Mouse (Mus musculus): ENCODE data around the gene Pnmal1. TPM values are rescaled to one million over a fixed set of nuclear protein-coding genes. Genes with fewer than 3 reads are reported as not detected.
"Not testable (repeated sequence)": the region's sequence is repeated elsewhere in the genome, so short reads cannot be mapped to it uniquely, and the experiment has no call there.

Pnmal1 gene
- polyA plus RNA-seq, 1 experiment from 2014 or later: 23.7 TPM

DNA sequence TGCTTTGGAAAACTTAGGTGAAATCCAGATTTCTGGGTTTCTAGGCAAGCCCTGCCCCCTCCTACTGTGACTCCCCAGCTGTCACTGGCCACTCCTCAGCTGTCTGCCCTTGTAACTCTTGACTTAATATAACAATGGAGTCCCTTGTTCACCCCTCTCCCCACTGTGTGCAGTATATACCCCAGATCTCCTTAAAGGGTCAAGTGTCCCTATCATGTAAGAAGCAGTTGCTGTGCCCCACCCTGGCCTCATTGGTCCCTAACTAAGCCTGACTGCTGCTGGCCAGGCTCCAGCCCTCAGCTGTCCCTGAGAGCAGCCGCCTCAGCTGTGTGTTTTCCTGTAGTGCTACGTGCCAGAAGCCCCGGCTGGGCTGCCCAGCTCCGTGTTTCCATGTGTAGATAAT lies 11.5 kb upstream of the Pnmal1 start:
- Histone ChIP-seq H3K4me2 (peak overlapping the region; percentile 62), H3K9ac (ENCODE audit: low read length) (peak overlapping the region; percentile 36; the same call in 1 of the 2 replicates), H3K9me3 (ENCODE audit: control insufficient read depth, low read length) (no peaks in the 10 kb centered on the region), H3K27ac (ENCODE audit: low read depth, low read length) (no peak overlapping the region), H3K27me3 (ENCODE audit: control insufficient read depth, insufficient read depth, low read length) (peaks cover 56% of the 10 kb centered on the region), H3K4me1 (ENCODE audit: control insufficient read depth, insufficient read depth, low read length) (peaks cover 38% of the 10 kb centered on the region), H3K36me3 (ENCODE audit: control insufficient read depth, insufficient read depth, low read length) (no peaks in the 10 kb centered on the region), H3K4me3 (ENCODE audit: low read depth, low read length) (peak overlapping the region; percentile 39)
- DNase-seq (ENCODE audit: low spot score, missing footprints) (peak; percentile 88), ATAC-seq (ENCODE audit: low FRiP score) (no peak)
- WGBS: 7% methylated on average over 4 of the region's 4 CpGs

DNA sequence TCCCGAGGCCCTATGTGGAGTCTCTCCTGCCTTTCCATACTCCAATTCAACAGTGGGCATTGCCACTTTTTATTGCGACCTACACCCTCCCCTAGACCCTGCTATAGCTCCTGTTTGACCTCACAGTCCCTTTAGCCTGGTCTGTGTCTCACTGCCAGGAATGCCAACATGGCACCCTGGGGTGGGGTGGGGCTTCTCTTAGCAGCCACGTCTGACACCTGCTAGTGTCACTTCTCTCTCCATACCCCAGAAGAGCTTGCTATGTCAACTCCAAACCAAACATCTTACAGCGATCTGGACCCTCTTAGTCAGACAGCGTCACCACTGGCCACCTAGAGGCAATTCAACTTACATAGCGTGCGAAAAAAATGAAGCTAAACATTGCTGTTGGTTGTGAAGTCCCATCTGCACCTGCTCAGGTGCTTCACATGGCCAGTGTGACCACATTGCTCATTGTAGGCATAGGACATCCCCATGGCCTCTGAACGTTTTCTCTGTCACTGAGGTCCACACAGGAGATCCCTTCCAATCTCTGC lies 10.5 kb upstream of the Pnmal1 start:
- DNase-seq (ENCODE audit: low spot score, missing footprints): no peak
- no peak for ATAC-seq (ENCODE audit: low FRiP score)
- WGBS: 46% methylated on average over 8 of the region's 8 CpGs
- Histone ChIP-seq H3K4me2 (no peak overlapping the region), H3K4me1 (ENCODE audit: control insufficient read depth, insufficient read depth, low read length) (peaks cover 34% of the 10 kb centered on the region), H3K36me3 (ENCODE audit: control insufficient read depth, insufficient read depth, low read length) (no peaks in the 10 kb centered on the region), H3K9ac (ENCODE audit: low read length) (no peak overlapping the region), H3K9me3 (ENCODE audit: control insufficient read depth, low read length) (no peaks in the 10 kb centered on the region), H3K27me3 (ENCODE audit: control insufficient read depth, insufficient read depth, low read length) (peaks cover 56% of the 10 kb centered on the region), H3K27ac (ENCODE audit: low read depth, low read length) (no peak overlapping the region), H3K4me3 (ENCODE audit: low read depth, low read length) (no peak overlapping the region)

GRCm38 (mm10) chr7:16949908-16950841 lies 9.3 kb upstream of the Pnmal1 start:
- DNase-seq (ENCODE audit: low spot score, missing footprints) (peak; percentile 99), ATAC-seq (ENCODE audit: low FRiP score) (peak; percentile 56)
- H3K27ac ChIP-seq (ENCODE audit: low read depth, low read length): no peak overlapping the region
- H3K4me2 ChIP-seq: peak overlapping the region; percentile 55
- peaks cover 52% of the 10 kb centered on the region for H3K27me3 ChIP-seq (ENCODE audit: control insufficient read depth, insufficient read depth, low read length)
- H3K9ac ChIP-seq (ENCODE audit: low read length): peak overlapping the region; percentile 48
- H3K4me3 ChIP-seq (ENCODE audit: low read depth, low read length): peak overlapping the region; percentile 27
- H3K9me3 ChIP-seq (ENCODE audit: control insufficient read depth, low read length): no peaks in the 10 kb centered on the region
- no peaks in the 10 kb centered on the region for H3K36me3 ChIP-seq (ENCODE audit: control insufficient read depth, insufficient read depth, low read length)
- 13% methylated on average over 29 of the region's 29 CpGs for WGBS
- H3K4me1 ChIP-seq (ENCODE audit: control insufficient read depth, insufficient read depth, low read length): peaks cover 29% of the 10 kb centered on the region

GRCm38 (mm10) chr7:16950861-16951635 lies 8.4 kb upstream of the Pnmal1 start:
- Histone ChIP-seq H3K9ac (ENCODE audit: low read length) (no peak overlapping the region), H3K4me1 (ENCODE audit: control insufficient read depth, insufficient read depth, low read length) (peaks cover 25% of the 10 kb centered on the region), H3K27ac (ENCODE audit: low read depth, low read length) (no peak overlapping the region), H3K9me3 (ENCODE audit: control insufficient read depth, low read length) (no peaks in the 10 kb centered on the region), H3K27me3 (ENCODE audit: control insufficient read depth, insufficient read depth, low read length) (peaks cover 43% of the 10 kb centered on the region), H3K4me3 (ENCODE audit: low read depth, low read length) (no peak overlapping the region), H3K4me2 (no peak overlapping the region), H3K36me3 (ENCODE audit: control insufficient read depth, insufficient read depth, low read length) (no peaks in the 10 kb centered on the region)
- DNase-seq (ENCODE audit: low spot score, missing footprints) (peak; percentile 98), ATAC-seq (ENCODE audit: low FRiP score) (peak; percentile 69)
- 31% methylated on average over 18 of the region's 18 CpGs for WGBS

DNA sequence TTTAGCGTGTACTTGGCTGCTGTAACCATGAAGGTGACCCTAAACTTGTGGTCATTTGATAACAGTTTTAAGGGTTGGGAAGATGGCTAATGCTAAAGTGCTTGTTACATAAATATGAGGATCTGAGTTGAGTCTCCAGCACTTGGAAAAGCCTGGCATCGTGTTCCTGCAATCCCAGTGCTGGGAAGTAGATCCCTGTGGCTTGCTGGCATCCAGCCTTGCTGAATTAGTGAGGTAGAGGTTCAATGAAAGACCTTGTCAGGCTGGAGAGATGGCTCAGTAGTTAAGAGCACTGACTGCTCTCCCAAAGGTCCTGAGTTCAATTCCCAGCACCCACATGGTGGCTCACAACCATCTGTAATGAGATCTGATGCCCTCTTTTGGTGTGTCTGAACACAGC lies 5.7 kb upstream of the Pnmal1 start:
- ATAC-seq (ENCODE audit: low FRiP score); H3K27ac ChIP-seq (ENCODE audit: low read depth, low read length); DNase-seq (ENCODE audit: low spot score, missing footprints); H3K4me2 ChIP-seq; H3K4me3 ChIP-seq (ENCODE audit: low read depth, low read length); H3K36me3 ChIP-seq (ENCODE audit: control insufficient read depth, insufficient read depth, low read length); H3K9ac ChIP-seq (ENCODE audit: low read length); H3K9me3 ChIP-seq (ENCODE audit: control insufficient read depth, low read length): not testable (repeated sequence)
- WGBS: 68% methylated on average over 2 of the region's 2 CpGs
- Histone ChIP-seq H3K4me1 (ENCODE audit: control insufficient read depth, insufficient read depth, low read length) (peaks cover 10% of the 10 kb centered on the region), H3K27me3 (ENCODE audit: control insufficient read depth, insufficient read depth, low read length) (peaks cover 16% of the 10 kb centered on the region)

GRCm38 (mm10) chr7:16955712-16956111 lies 3.8 kb upstream of the Pnmal1 start:
- no peaks in the 10 kb centered on the region for H3K9me3 ChIP-seq (ENCODE audit: control insufficient read depth, low read length)
- no peak for DNase-seq (ENCODE audit: low spot score, missing footprints)
- no peak for ATAC-seq (ENCODE audit: low FRiP score)
- H3K4me1 ChIP-seq (ENCODE audit: control insufficient read depth, insufficient read depth, low read length): peaks cover 18% of the 10 kb centered on the region
- H3K36me3 ChIP-seq (ENCODE audit: control insufficient read depth, insufficient read depth, low read length): no peaks in the 10 kb centered on the region
- H3K4me2 ChIP-seq: no peak overlapping the region
- no peak overlapping the region for H3K27ac ChIP-seq (ENCODE audit: low read depth, low read length)
- no peak overlapping the region for H3K4me3 ChIP-seq (ENCODE audit: low read depth, low read length)
- H3K27me3 ChIP-seq (ENCODE audit: control insufficient read depth, insufficient read depth, low read length): no peaks in the 10 kb centered on the region
- H3K9ac ChIP-seq (ENCODE audit: low read length): no peak overlapping the region
- WGBS: 81% methylated on average over 4 of the region's 4 CpGs

- Histone ChIP-seq H3K4me1 (ENCODE audit: control insufficient read depth, insufficient read depth, low read length) (peaks cover 18% of the 10 kb centered on the region), H3K27ac (ENCODE audit: low read depth, low read length) (no peak overlapping the region), H3K9me3 (ENCODE audit: control insufficient read depth, low read length) (no peaks in the 10 kb centered on the region), H3K9ac (ENCODE audit: low read length) (no peak overlapping the region), H3K27me3 (ENCODE audit: control insufficient read depth, insufficient read depth, low read length) (no peaks in the 10 kb centered on the region), H3K4me3 (ENCODE audit: low read depth, low read length) (no peak overlapping the region), H3K4me2 (no peak overlapping the region), H3K36me3 (ENCODE audit: control insufficient read depth, insufficient read depth, low read length) (no peaks in the 10 kb centered on the region)
- ATAC-seq (ENCODE audit: low FRiP score) (no peak), DNase-seq (ENCODE audit: low spot score, missing footprints) (no peak)
- 52% methylated on average over 15 of the region's 15 CpGs for WGBS
These were observed 2.8 kb upstream of the Pnmal1 start for GRCm38 (mm10) chr7:16956410-16957265.

- 83% methylated on average over 5 of the region's 5 CpGs for WGBS
These were observed 2.2 kb downstream of the Pnmal1 start for GRCm38 (mm10) chr7:16961678-16962077.

More at GRCm38 (mm10) chr7:16961678-16962077, 2.2 kb downstream of the Pnmal1 start:
- ATAC-seq (ENCODE audit: low FRiP score) (no peak), DNase-seq (ENCODE audit: low spot score, missing footprints) (no peak)
- no peaks in the 10 kb centered on the region for H3K36me3 ChIP-seq (ENCODE audit: control insufficient read depth, insufficient read depth, low read length)
- no peak overlapping the region for H3K4me3 ChIP-seq (ENCODE audit: low read depth, low read length)
- peaks cover 14% of the 10 kb centered on the region for H3K4me1 ChIP-seq (ENCODE audit: control insufficient read depth, insufficient read depth, low read length)
- no peak overlapping the region for H3K27ac ChIP-seq (ENCODE audit: low read depth, low read length)
- no peaks in the 10 kb centered on the region for H3K27me3 ChIP-seq (ENCODE audit: control insufficient read depth, insufficient read depth, low read length)
- H3K9ac ChIP-seq (ENCODE audit: low read length): no peak overlapping the region
- no peaks in the 10 kb centered on the region for H3K9me3 ChIP-seq (ENCODE audit: control insufficient read depth, low read length)
- no peak overlapping the region for H3K4me2 ChIP-seq
